Mouse (Mus musculus) megakaryocyte, embryonic 14.5 days (primary cell): ENCODE results near the gene Icam5. TPM values are rescaled to one million over a fixed set of nuclear protein-coding genes. Genes with fewer than 3 reads are reported as not detected.

Source experiments
- H3K27me3 ChIP-seq: replicated peaks from 2 replicates; pipeline ENCODE3; 2012; ENCODE audit warnings: inconsistent platforms
- H3K36me3 ChIP-seq: replicated peaks from 2 replicates; pipeline ENCODE3; 2012; ENCODE audit warnings: low read length, inconsistent platforms, mixed read lengths
- H3K4me1 ChIP-seq: 2 replicates; pipeline ENCODE4 v1.6.1; 2012; ENCODE audit warnings: inconsistent platforms
- H3K4me3 ChIP-seq: replicated peaks from 2 replicates; pipeline ENCODE3; 2012; ENCODE audit warnings: moderate library complexity, mild to moderate bottlenecking, inconsistent platforms
- H3K9me3 ChIP-seq: 2 replicates; pipeline ENCODE4 v1.6.1; 2012; ENCODE audit warnings: inconsistent platforms
- FLI1 ChIP-seq: IDR thresholded peaks from 2 replicates; pipeline ENCODE4 v1.6.1; 2012; ENCODE audit warnings: low read length, inconsistent platforms, mixed read lengths
- GATA1 ChIP-seq: IDR thresholded peaks from 3 replicates; pipeline ENCODE4 v1.6.1; 2012; ENCODE audit warnings: mixed read lengths, low read length, inconsistent platforms, borderline replicate concordance
- polyA plus RNA-seq: library from polyadenylated mRNA; stranded (reverse); fragments of >175 nt; gene quantifications from 2 replicates; pipeline ENCODE4 v1.2.3, GENCODE M21; 2012; ENCODE audit warnings: low replicate concordance; ENCODE audit not compliant: insufficient read depth

The Icam5 gene
- polyA plus RNA-seq, 1 experiment = 3.0 TPM

- H3K4me3 ChIP-seq = no peak overlapping the region
- H3K4me1 ChIP-seq = peaks cover 3% of the 10 kb centered on the region; the same call in 1 of the 2 replicates
- H3K9me3 ChIP-seq = peaks cover 8% of the 10 kb centered on the region; the same call in 1 of the 2 replicates
- peaks cover 44% of the 10 kb centered on the region for H3K27me3 ChIP-seq
- no peaks in the 10 kb centered on the region for H3K36me3 ChIP-seq
- TF ChIP-seq FLI1 (no peak), GATA1 (no peak)
Measured at GRCm38 (mm10) chr9:21051578-21051977, 19.7 kb downstream of the Icam5 start.

GRCm38 (mm10) chr9:21062928-21063327 lies 31.1 kb downstream of the Icam5 start:
- H3K4me1 ChIP-seq = 0 out of 2 replicates have a peak, but pooled peaks cover 3% of the 10 kb centered on the region
- no peak overlapping the region for H3K4me3 ChIP-seq
- peaks cover 45% of the 10 kb centered on the region for H3K36me3 ChIP-seq
- no peak for TF ChIP-seq FLI1
- no peak for TF ChIP-seq GATA1
- H3K27me3 ChIP-seq = peaks cover 2% of the 10 kb centered on the region
- H3K9me3 ChIP-seq = no peaks in the 10 kb centered on the region

- no peaks in the 10 kb centered on the region for H3K27me3 ChIP-seq
- peaks cover 70% of the 10 kb centered on the region for H3K36me3 ChIP-seq
- TF ChIP-seq GATA1 (no peak), FLI1 (no peak)
- no peaks in the 10 kb centered on the region for H3K9me3 ChIP-seq
- no peak within 1 kb of the TSS for H3K4me3 ChIP-seq
- H3K4me1 ChIP-seq = peaks cover 19% of the 10 kb centered on the region
Measured at GRCm38 (mm10) chr9:21067006-21067684, 35.3 kb downstream of the Icam5 start, which contains the start of gene Zglp1. Gene Zglp1, minus strand, starts transcription at chr9:21067093.

GRCm38 (mm10) chr9:21072641-21073040 lies 40.8 kb downstream of the Icam5 start:
- H3K36me3 ChIP-seq = peaks cover 69% of the 10 kb centered on the region

GRCm38 (mm10) chr9:21073044-21073840 lies 41.4 kb downstream of the Icam5 start, which contains the start of the genes Gm49373 and Fdx1l:
Gene Gm49373, minus strand, starts transcription at chr9:21073096.
Gene Fdx1l, minus strand, starts transcription at chr9:21073614.
- H3K9me3 ChIP-seq = no peaks in the 10 kb centered on the region
- H3K4me1 ChIP-seq = peaks cover 42% of the 10 kb centered on the region
- peak within 1 kb of the TSS; percentile 100 for H3K4me3 ChIP-seq
- H3K36me3 ChIP-seq = peaks cover 69% of the 10 kb centered on the region
- no peaks in the 10 kb centered on the region for H3K27me3 ChIP-seq
- TF ChIP-seq FLI1 (peak; percentile 32; the same call in 1 of the 2 replicates), GATA1 (no peak)

More at GRCm38 (mm10) chr9:21072641-21073040, 40.8 kb downstream of the Icam5 start:
- Histone ChIP-seq H3K9me3 (no peaks in the 10 kb centered on the region), H3K27me3 (no peaks in the 10 kb centered on the region), H3K4me1 (peaks cover 42% of the 10 kb centered on the region), H3K4me3 (peak overlapping the region; percentile 100)
- TF ChIP-seq GATA1 = no peak
- no peak for TF ChIP-seq FLI1

GRCm38 (mm10) chr9:21074173-21074572 lies 42.3 kb downstream of the Icam5 start:
- TF ChIP-seq FLI1 = no peak
- peaks cover 72% of the 10 kb centered on the region for H3K36me3 ChIP-seq
- no peaks in the 10 kb centered on the region for H3K27me3 ChIP-seq
- no peaks in the 10 kb centered on the region for H3K9me3 ChIP-seq
- H3K4me1 ChIP-seq = peaks cover 42% of the 10 kb centered on the region
- peak overlapping the region; percentile 16 for H3K4me3 ChIP-seq

- TF ChIP-seq GATA1 = no peak
- TF ChIP-seq FLI1 = no peak
- peaks cover 39% of the 10 kb centered on the region for H3K4me1 ChIP-seq
- H3K9me3 ChIP-seq = no peaks in the 10 kb centered on the region
- peaks cover 77% of the 10 kb centered on the region for H3K36me3 ChIP-seq
- no peak overlapping the region for H3K4me3 ChIP-seq
- H3K27me3 ChIP-seq = no peaks in the 10 kb centered on the region
Measured at GRCm38 (mm10) chr9:21075625-21076024, 43.8 kb downstream of the Icam5 start.

- Histone ChIP-seq H3K4me3 (peak overlapping the region; percentile 8), H3K27me3 (no peaks in the 10 kb centered on the region), H3K36me3 (peaks cover 98% of the 10 kb centered on the region), H3K4me1 (peaks cover 20% of the 10 kb centered on the region), H3K9me3 (no peaks in the 10 kb centered on the region)
- TF ChIP-seq FLI1 (no peak), GATA1 (no peak)
Measured at GRCm38 (mm10) chr9:21081127-21081526, 49.3 kb downstream of the Icam5 start.

GRCm38 (mm10) chr9:21083324-21083723 lies 51.5 kb downstream of the Icam5 start:
- no peaks in the 10 kb centered on the region for H3K27me3 ChIP-seq
- H3K4me1 ChIP-seq = peaks cover 32% of the 10 kb centered on the region
- H3K4me3 ChIP-seq = no peak overlapping the region
- TF ChIP-seq FLI1 (no peak), GATA1 (no peak)
- peaks cover 98% of the 10 kb centered on the region for H3K36me3 ChIP-seq
- H3K9me3 ChIP-seq = no peaks in the 10 kb centered on the region

Other genes starting within 250 kb of the Icam5 start
- 0.02 TPM in 1 of 2 replicates, not detected in the other for gene Col5a3, start 217.0 kb upstream of the Icam5 start, polyA plus RNA-seq
- not detected in 2 replicates for gene Rdh8, start 213.6 kb upstream of the Icam5 start, polyA plus RNA-seq
- 39.0 and 51.7 TPM in 2 replicates for gene A230050P20Rik, start 163.4 kb upstream of the Icam5 start, polyA plus RNA-seq
- gene Angptl6, start 152.3 kb upstream of the Icam5 start, polyA plus RNA-seq = 4.7 and 5.1 TPM in 2 replicates
- 84.5 and 137 TPM in 2 replicates for gene Ppan, start 143.9 kb upstream of the Icam5 start, polyA plus RNA-seq
- 300 and 342 TPM in 2 replicates for gene Eif3g, start 133.4 kb upstream of the Icam5 start, polyA plus RNA-seq
- 31.3 and 39.8 TPM in 2 replicates for gene Dnmt1, start 72.2 kb upstream of the Icam5 start, polyA plus RNA-seq
- gene S1pr2, start 55.3 kb upstream of the Icam5 start, polyA plus RNA-seq = 4.0 and 8.4 TPM in 2 replicates
- gene Mrpl4, start 29.3 kb upstream of the Icam5 start, polyA plus RNA-seq = 62.4 and 63.4 TPM in 2 replicates
- gene Icam1, start 16.1 kb upstream of the Icam5 start, polyA plus RNA-seq = 8.8 and 10.8 TPM in 2 replicates
- 5.3 and 7.9 TPM in 2 replicates for gene Icam4, start 2.7 kb upstream of the Icam5 start, polyA plus RNA-seq
- 3.6 TPM in 1 of 2 replicates, not detected in the other for gene Zglp1, start 35.0 kb downstream of the Icam5 start, polyA plus RNA-seq
- gene Gm49373, start 41.0 kb downstream of the Icam5 start, polyA plus RNA-seq = 0.45 TPM in 1 of 2 replicates, not detected in the other
- gene Fdx1l, start 41.5 kb downstream of the Icam5 start, polyA plus RNA-seq = 3.3 and 26.9 TPM in 2 replicates
- gene Gm38431, start 59.9 kb downstream of the Icam5 start, polyA plus RNA-seq = 128 and 518 TPM in 2 replicates
- 51.7 TPM in 1 of 2 replicates, not detected in the other for gene Raver1, start 59.9 kb downstream of the Icam5 start, polyA plus RNA-seq
- gene Tyk2, start 99.2 kb downstream of the Icam5 start, polyA plus RNA-seq = 15.5 and 17.9 TPM in 2 replicates
- 62.5 and 150 TPM in 2 replicates for gene Cdc37, start 117.9 kb downstream of the Icam5 start, polyA plus RNA-seq
- 8.2 and 26.2 TPM in 2 replicates for gene Pde4a, start 133.6 kb downstream of the Icam5 start, polyA plus RNA-seq
- 47.4 and 49.4 TPM in 2 replicates for gene Keap1, start 207.3 kb downstream of the Icam5 start, polyA plus RNA-seq
- not detected in 2 replicates for gene S1pr5, start 216.4 kb downstream of the Icam5 start, polyA plus RNA-seq
- gene Atg4d, start 233.2 kb downstream of the Icam5 start, polyA plus RNA-seq = 53.1 and 67.2 TPM in 2 replicates